Mouse (Mus musculus) fat pad, adult 2 months (tissue): ENCODE measurements at regions not wholly inside any gene's neighbourhood (a gene's known extent, or its start where the extent isn't known, plus 50 kb on each side); places are given as distances from the start of the nearest gene placed in this dataset.

Experiments
- DNase-seq: peaks from one replicate; pipeline ENCODE4 v3.0.0-alpha.2; 2011; ENCODE audit warnings: low read depth, low spot score; ENCODE audit errors: extremely low read depth

GRCm38 (mm10) chr13:44381721-44382450, 347.4 kb upstream of the Jarid2 start:
- DNase-seq: no peak

GRCm38 (mm10) chr13:44383322-44383721, 346.0 kb upstream of the Jarid2 start:
- no peak for DNase-seq

- no peak for DNase-seq
Measured at GRCm38 (mm10) chr13:44386767-44387166, 342.5 kb upstream of the Jarid2 start.

GRCm38 (mm10) chr13:44389696-44390095, 339.6 kb upstream of the Jarid2 start:
- no peak for DNase-seq

GRCm38 (mm10) chr13:44390666-44391390, 338.4 kb upstream of the Jarid2 start:
- DNase-seq: no peak

- no peak for DNase-seq
Measured at GRCm38 (mm10) chr13:44394016-44394415, 335.3 kb upstream of the Jarid2 start.

- no peak for DNase-seq
Measured at GRCm38 (mm10) chr13:44398613-44399369, 330.5 kb upstream of the Jarid2 start.

- no peak for DNase-seq
Measured at GRCm38 (mm10) chr13:44399370-44399685, 329.9 kb upstream of the Jarid2 start.

GRCm38 (mm10) chr13:44399831-44400321, 329.4 kb upstream of the Jarid2 start:
- DNase-seq: no peak

GRCm38 (mm10) chr13:44404010-44404575, 325.2 kb upstream of the Jarid2 start:
- DNase-seq: no peak

- DNase-seq: no peak
Measured at GRCm38 (mm10) chr13:44407307-44407706, 322.0 kb upstream of the Jarid2 start.

GRCm38 (mm10) chr13:44408619-44408959, 320.7 kb upstream of the Jarid2 start:
- no peak for DNase-seq

GRCm38 (mm10) chr13:44408960-44409719, 320.1 kb upstream of the Jarid2 start:
- peak; percentile 99 for DNase-seq

- DNase-seq: no peak
Measured at GRCm38 (mm10) chr13:44409720-44410047, 319.6 kb upstream of the Jarid2 start.

GRCm38 (mm10) chr13:44411781-44412496, 317.3 kb upstream of the Jarid2 start:
- DNase-seq: no peak

- DNase-seq: no peak
Measured at GRCm38 (mm10) chr13:44413305-44413704, 316.0 kb upstream of the Jarid2 start.

GRCm38 (mm10) chr13:44415971-44416370, 313.3 kb upstream of the Jarid2 start:
- DNase-seq: no peak

GRCm38 (mm10) chr13:44416986-44417385, 312.3 kb upstream of the Jarid2 start:
- no peak for DNase-seq

- no peak for DNase-seq
Measured at GRCm38 (mm10) chr13:44419056-44419455, 310.2 kb upstream of the Jarid2 start.
